Comparison of ENCODE assay signal across 15 mouse cellular contexts in genomic region chr17:25914295-25914694, GRCm38 (mm10). TPM values are rescaled to one million over a fixed set of nuclear protein-coding genes. Genes with fewer than 3 reads are reported as not detected.
DNase-seq lines count a peak whose midpoint lies in the region; ATAC-seq lines count a peak whose summit lies in the region.
"Had no signal": no experiment of that assay in that cellular context is flagged by ENCODE, and none has a peak within 500 bp of the region (broad histone marks: within the 10 kb centered on the region; RNA-seq: fewer than 3 reads in every experiment).

No protein-coding gene starts in this region.

- intact Hi-C loops in heart, postnatal 25 days (cut with DNase I), result no loop called here

- H3K9me3 ChIP-seq in heart, embryonic 13.5 days, result no peaks in the 10 kb centered on the region
- no peaks in the 10 kb centered on the region for H3K9me3 ChIP-seq in liver, embryonic 15.5 days (replicated peaks)
- H3K9me3 ChIP-seq in liver, embryonic 11.5 days (ENCODE audit: control insufficient read depth, low read length), result no peaks in the 10 kb centered on the region
- no peaks in the 10 kb centered on the region for H3K9me3 ChIP-seq in stomach, embryonic 16.5 days (replicated peaks; ENCODE audit: control insufficient read depth, low read length)
- H3K9me3 ChIP-seq: embryonic facial prominence, embryonic 13.5 days; forebrain, embryonic 13.5 days; hindbrain, embryonic 15.5 days had no signal

- WGBS in heart, embryonic 13.5 days, result 55% methylated on average over 4 of the region's 4 CpGs
- WGBS in liver, embryonic 15.5 days (ENCODE audit: insufficient replicate concordance), result 54% methylated on average over 4 of the region's 4 CpGs
- WGBS in liver, embryonic 11.5 days, result 52% methylated on average over 4 of the region's 4 CpGs
- 66% methylated on average over 4 of the region's 4 CpGs for WGBS in stomach, embryonic 16.5 days

- DNase-seq in adrenal gland, adult 2 months, result peak; percentile 23
- DNase-seq in adrenal gland, adult 18-20 months (ENCODE audit: low spot score in 2 of 2), result no peak
- no peak for DNase-seq in heart, postnatal 25 days (ENCODE audit: low spot score)
- no peak for DNase-seq in liver, embryonic 11.5 days (ENCODE audit: low spot score)
- DNase-seq: gastrocnemius, postnatal 10 days; spleen, adult 18-20 months; thymus, adult 2 months had no signal

- peak overlapping the region; percentile 24; the same call in 1 of the 2 replicates for H3K9ac ChIP-seq in heart, embryonic 13.5 days
- no peak overlapping the region for H3K9ac ChIP-seq in liver, embryonic 15.5 days
- H3K9ac ChIP-seq in liver, embryonic 11.5 days (ENCODE audit: low read depth, low read length), result no peak overlapping the region
- H3K9ac ChIP-seq in stomach, embryonic 16.5 days (ENCODE audit: low read length), result no peak overlapping the region
- H3K9ac ChIP-seq: embryonic facial prominence, embryonic 13.5 days; hindbrain, embryonic 15.5 days had no signal

- peak overlapping the region; percentile 70 for H3K27ac ChIP-seq in heart, embryonic 13.5 days (replicated peaks)
- no peak overlapping the region; the same call in 1 of the 2 replicates for H3K27ac ChIP-seq in liver, embryonic 15.5 days (replicated peaks)
- no peak overlapping the region for H3K27ac ChIP-seq in liver, embryonic 11.5 days (ENCODE audit: low read depth, low read length)
- H3K27ac ChIP-seq in stomach, embryonic 16.5 days (ENCODE audit: low read length), result 0 out of 2 replicates have a peak overlapping the region, but pooled peaks have one; percentile 0
- H3K27ac ChIP-seq: embryonic facial prominence, embryonic 13.5 days; forebrain, embryonic 13.5 days; hindbrain, embryonic 15.5 days; kidney, postnatal 0 days had no signal

- peak overlapping the region; percentile 35; the same call in 1 of the 2 replicates for H3K4me2 ChIP-seq in heart, embryonic 13.5 days
- 0 out of 2 replicates have a peak overlapping the region, but pooled peaks have one; percentile 5 for H3K4me2 ChIP-seq in liver, embryonic 15.5 days
- no peak overlapping the region for H3K4me2 ChIP-seq in liver, embryonic 11.5 days
- no peak overlapping the region for H3K4me2 ChIP-seq in stomach, embryonic 16.5 days (ENCODE audit: low read depth, low read length)
- H3K4me2 ChIP-seq: embryonic facial prominence, embryonic 13.5 days; forebrain, embryonic 13.5 days; hindbrain, embryonic 15.5 days had no signal

- H3K27me3 ChIP-seq in heart, embryonic 13.5 days (replicated peaks), result no peaks in the 10 kb centered on the region
- no peaks in the 10 kb centered on the region for H3K27me3 ChIP-seq in liver, embryonic 15.5 days
- no peaks in the 10 kb centered on the region for H3K27me3 ChIP-seq in liver, embryonic 11.5 days (replicated peaks; ENCODE audit: control insufficient read depth, insufficient read depth, low read length)
- no peaks in the 10 kb centered on the region for H3K27me3 ChIP-seq in stomach, embryonic 16.5 days (ENCODE audit: control insufficient read depth, insufficient read depth, low read length)
- H3K27me3 ChIP-seq: embryonic facial prominence, embryonic 13.5 days; forebrain, embryonic 13.5 days; hindbrain, embryonic 15.5 days had no signal

- peaks cover 20% of the 10 kb centered on the region for H3K36me3 ChIP-seq in heart, embryonic 13.5 days
- H3K36me3 ChIP-seq in liver, embryonic 15.5 days (replicated peaks), result no peaks in the 10 kb centered on the region; the same call in 1 of the 2 replicates
- H3K36me3 ChIP-seq in liver, embryonic 11.5 days (ENCODE audit: control insufficient read depth, insufficient read depth, low read length), result 0 out of 2 replicates have a peak, but pooled peaks cover 2% of the 10 kb centered on the region
- no peaks in the 10 kb centered on the region for H3K36me3 ChIP-seq in stomach, embryonic 16.5 days (ENCODE audit: control insufficient read depth, insufficient read depth, low read length)
- H3K36me3 ChIP-seq: hindbrain, embryonic 15.5 days had no signal

- no peak for ATAC-seq in heart, embryonic 13.5 days (ENCODE audit: extremely low read depth, insufficient number of reproducible peaks, low FRiP score, low TSS enrichment)
- no peak for ATAC-seq in liver, embryonic 15.5 days (ENCODE audit: insufficient read depth)
- no peak for ATAC-seq in liver, embryonic 11.5 days (replicated peaks; ENCODE audit: low FRiP score)
- no peak for ATAC-seq in stomach, embryonic 16.5 days (ENCODE audit: insufficient read depth, low FRiP score)
- no peak for ATAC-seq in activated CD4-positive, CD25-positive, alpha-beta regulatory T cell, adult 4 months
- ATAC-seq: forebrain, embryonic 13.5 days had no signal

- H3K4me3 ChIP-seq in heart, embryonic 13.5 days, result no peak overlapping the region
- H3K4me3 ChIP-seq in liver, embryonic 15.5 days (replicated peaks), result no peak overlapping the region
- no peak overlapping the region for H3K4me3 ChIP-seq in liver, embryonic 11.5 days (ENCODE audit: low read depth, low read length)
- H3K4me3 ChIP-seq in stomach, embryonic 16.5 days (replicated peaks; ENCODE audit: low read length), result no peak overlapping the region
- H3K4me3 ChIP-seq: embryonic facial prominence, embryonic 13.5 days; forebrain, embryonic 13.5 days; hindbrain, embryonic 15.5 days had no signal

- H3K4me1 ChIP-seq in heart, embryonic 13.5 days, result peaks cover 49% of the 10 kb centered on the region
- H3K4me1 ChIP-seq in liver, embryonic 15.5 days (replicated peaks), result peaks cover 64% of the 10 kb centered on the region
- H3K4me1 ChIP-seq in liver, embryonic 11.5 days (replicated peaks; ENCODE audit: control insufficient read depth, insufficient read depth, low read length), result peaks cover 27% of the 10 kb centered on the region
- peaks cover 22% of the 10 kb centered on the region for H3K4me1 ChIP-seq in stomach, embryonic 16.5 days (ENCODE audit: control insufficient read depth, insufficient read depth, low read length)

RNA-seq across cellular contexts. Expression of gene Rab40c, which starts 5.2 kb away (rescaled TPM):
- 10 to 100 TPM; 21.1 to 27.3 TPM for total RNA-seq in adrenal gland, adult 2 months (2021)
- polyA plus RNA-seq in adrenal gland, adult 2 months (2012; rRNA removed), result 52.1 and 68.8 TPM in 2 replicates
- total RNA-seq in adrenal gland, adult 18-20 months (2021), result 10 to 100 TPM; 20.6 to 32.6 TPM
- 16.1 and 16.4 TPM in 2 replicates for polyA plus RNA-seq in heart, embryonic 13.5 days (2015; fragmentation: Nextera tagmentation; extraction: Ambion mirVana)
- 10 to 100 TPM; 17.0 to 17.4 TPM for total RNA-seq in heart, postnatal 25 days (2021)
- 6.6 and 8.4 TPM in 2 replicates for polyA plus RNA-seq in liver, embryonic 15.5 days (2015; fragmentation: Nextera tagmentation; extraction: Ambion mirVana)
- polyA plus RNA-seq in liver, embryonic 11.5 days (2014; fragmentation: Nextera tagmentation; extraction: Ambion mirVana), result 9.9 and 10.7 TPM in 2 replicates
- 26.3 and 27.7 TPM in 2 replicates for polyA plus RNA-seq in stomach, embryonic 16.5 days (2015; fragmentation: Nextera tagmentation; extraction: Ambion mirVana)
- 1 to 10 TPM; 5.1 to 5.6 TPM for polyA plus RNA-seq in activated CD4-positive, CD25-positive, alpha-beta regulatory T cell, adult 4 months (2017; shearing (Covaris generic))

RNA-seq across cellular contexts. Expression of gene Pigq, which starts 30.4 kb away (rescaled TPM):
- total RNA-seq in adrenal gland, adult 2 months (2021), result 100 to 1,000 TPM; 105 to 121 TPM
- 160 and 187 TPM in 2 replicates for polyA plus RNA-seq in adrenal gland, adult 2 months (2012; rRNA removed)
- 100 to 1,000 TPM; 110 to 111 TPM for total RNA-seq in adrenal gland, adult 18-20 months (2021)
- 60.4 and 62.1 TPM in 2 replicates for polyA plus RNA-seq in heart, embryonic 13.5 days (2015; fragmentation: Nextera tagmentation; extraction: Ambion mirVana)
- total RNA-seq in heart, postnatal 25 days (2021), result 10 to 100 TPM; 49.0 to 55.6 TPM
- polyA plus RNA-seq in liver, embryonic 15.5 days (2015; fragmentation: Nextera tagmentation; extraction: Ambion mirVana), result 156 and 174 TPM in 2 replicates
- 137 and 139 TPM in 2 replicates for polyA plus RNA-seq in liver, embryonic 11.5 days (2014; fragmentation: Nextera tagmentation; extraction: Ambion mirVana)
- 57.2 and 62.0 TPM in 2 replicates for polyA plus RNA-seq in stomach, embryonic 16.5 days (2015; fragmentation: Nextera tagmentation; extraction: Ambion mirVana)
- polyA plus RNA-seq in activated CD4-positive, CD25-positive, alpha-beta regulatory T cell, adult 4 months (2017; shearing (Covaris generic)), result 10 to 100 TPM; 19.0 to 26.6 TPM

RNA-seq across cellular contexts. Expression of gene Nhlrc4, which starts 30.5 kb away (rescaled TPM):
- total RNA-seq in adrenal gland, adult 2 months (2021), result not detected
- not detected in 2 replicates for polyA plus RNA-seq in adrenal gland, adult 2 months (2012; rRNA removed)
- not detected for total RNA-seq in adrenal gland, adult 18-20 months (2021)
- 0.06 TPM in 1 of 2 replicates, not detected in the other for polyA plus RNA-seq in heart, embryonic 13.5 days (2015; fragmentation: Nextera tagmentation; extraction: Ambion mirVana)
- total RNA-seq in heart, postnatal 25 days (2021), result not detected
- 6.1 and 6.7 TPM in 2 replicates for polyA plus RNA-seq in liver, embryonic 15.5 days (2015; fragmentation: Nextera tagmentation; extraction: Ambion mirVana)
- polyA plus RNA-seq in liver, embryonic 11.5 days (2014; fragmentation: Nextera tagmentation; extraction: Ambion mirVana), result 0.85 and 1.4 TPM in 2 replicates
- 0.12 and 0.66 TPM in 2 replicates for polyA plus RNA-seq in stomach, embryonic 16.5 days (2015; fragmentation: Nextera tagmentation; extraction: Ambion mirVana)
- polyA plus RNA-seq in activated CD4-positive, CD25-positive, alpha-beta regulatory T cell, adult 4 months (2017; shearing (Covaris generic)), result not detected
- total RNA-seq: gastrocnemius, postnatal 10 days had no signal
- polyA plus RNA-seq: embryonic facial prominence, embryonic 13.5 days; forebrain, embryonic 13.5 days had no signal

RNA-seq across cellular contexts. Expression of gene Wfikkn1, which starts 33.6 kb away (rescaled TPM):
- total RNA-seq in adrenal gland, adult 2 months (2021), result 1 to 10 TPM in 1 of 2 experiments, under 1 TPM in 1; 0.52 to 2.1 TPM
- 2.1 and 2.5 TPM in 2 replicates for polyA plus RNA-seq in adrenal gland, adult 2 months (2012; rRNA removed)
- 1 to 10 TPM in 1 of 2 experiments, under 1 TPM in 1; 0.93 to 2.0 TPM for total RNA-seq in adrenal gland, adult 18-20 months (2021)
- polyA plus RNA-seq in heart, embryonic 13.5 days (2015; fragmentation: Nextera tagmentation; extraction: Ambion mirVana), result 0.23 and 0.38 TPM in 2 replicates
- total RNA-seq in heart, postnatal 25 days (2021), result under 1 TPM; 0.45 to 0.75 TPM
- 0.35 and 0.59 TPM in 2 replicates for polyA plus RNA-seq in liver, embryonic 15.5 days (2015; fragmentation: Nextera tagmentation; extraction: Ambion mirVana)
- polyA plus RNA-seq in liver, embryonic 11.5 days (2014; fragmentation: Nextera tagmentation; extraction: Ambion mirVana), result 2.1 and 2.4 TPM in 2 replicates
- polyA plus RNA-seq in stomach, embryonic 16.5 days (2015; fragmentation: Nextera tagmentation; extraction: Ambion mirVana), result 0.42 and 0.56 TPM in 2 replicates
- under 1 TPM; 0.48 to 0.82 TPM for polyA plus RNA-seq in activated CD4-positive, CD25-positive, alpha-beta regulatory T cell, adult 4 months (2017; shearing (Covaris generic))

RNA-seq across cellular contexts. Expression of gene A930017K11Rik, which starts 38.1 kb away (rescaled TPM):
- total RNA-seq in adrenal gland, adult 2 months (2021), result not detected
- 0.13 TPM in 1 of 2 replicates, not detected in the other for polyA plus RNA-seq in adrenal gland, adult 2 months (2012; rRNA removed)
- not detected for total RNA-seq in adrenal gland, adult 18-20 months (2021)
- polyA plus RNA-seq in heart, embryonic 13.5 days (2015; fragmentation: Nextera tagmentation; extraction: Ambion mirVana), result 0.13 and 0.15 TPM in 2 replicates
- total RNA-seq in heart, postnatal 25 days (2021), result under 1 TPM; 0.17 to 0.18 TPM
- 0.23 and 0.37 TPM in 2 replicates for polyA plus RNA-seq in liver, embryonic 15.5 days (2015; fragmentation: Nextera tagmentation; extraction: Ambion mirVana)
- 0.68 and 0.85 TPM in 2 replicates for polyA plus RNA-seq in liver, embryonic 11.5 days (2014; fragmentation: Nextera tagmentation; extraction: Ambion mirVana)
- 0.11 and 0.31 TPM in 2 replicates for polyA plus RNA-seq in stomach, embryonic 16.5 days (2015; fragmentation: Nextera tagmentation; extraction: Ambion mirVana)
- not detected for polyA plus RNA-seq in activated CD4-positive, CD25-positive, alpha-beta regulatory T cell, adult 4 months (2017; shearing (Covaris generic))
- total RNA-seq: gastrocnemius, postnatal 10 days had no signal
- polyA plus RNA-seq: forebrain, embryonic 13.5 days had no signal

Comparison
In these comparisons a context has a peak if more than half of its experiments do, and no peak if none do; other contexts are left out.
1. H3K4me2 ChIP-seq: peak in heart, embryonic 13.5 days (single experiment) and liver, embryonic 15.5 days (single experiment); none in liver, embryonic 11.5 days (single experiment) and stomach, embryonic 16.5 days (single experiment).
2. H3K27ac ChIP-seq: peak in heart, embryonic 13.5 days (single experiment) and stomach, embryonic 16.5 days (single experiment); none in liver, embryonic 15.5 days (single experiment) and liver, embryonic 11.5 days (single experiment).